Mouse (Mus musculus): ENCODE data around the gene Slc16a9. TPM values are rescaled to one million over a fixed set of nuclear protein-coding genes. Genes with fewer than 3 reads are reported as not detected.

The Slc16a9 gene
- 3.7 and 4.5 TPM in 2 replicates for polyA plus RNA-seq (2012; rRNA removed)

GRCm38 (mm10) chr10:70244921-70245558 lies at the start of gene Slc16a9:
Slc16a9 (plus strand) TSS chr10:70245100.
- TF ChIP-seq POLR2A (IDR thresholded peaks at IDR 0.05; ENCODE audit: borderline replicate concordance, insufficient read depth, low read length) (no peak), CTCF (IDR thresholded peaks at IDR 0.05; ENCODE audit: borderline replicate concordance, insufficient read depth, low read depth, low read length) (peak; percentile 17; the same call in 1 of the 2 replicates)
- under 1% methylated on average over 54 of the region's 54 CpGs for WGBS
- DNase-seq, result peak; percentile 58 to 71
- H3K27me3 ChIP-seq (ENCODE audit: control insufficient read depth, insufficient read depth, low read length), result no peaks in the 10 kb centered on the region
- H3K4me3 ChIP-seq (replicated peaks; ENCODE audit: insufficient read depth, low read depth, low read length), result peak within 1 kb of the TSS; percentile 65
- no peak within 1 kb of the TSS for H3K27ac ChIP-seq (ENCODE audit: insufficient read depth, low read length)
- no peaks in the 10 kb centered on the region; the same call in 1 of the 2 replicates for H3K4me1 ChIP-seq (ENCODE audit: control insufficient read depth, insufficient read depth, low read length)

GRCm38 (mm10) chr10:70195279-70195678 lies 49.6 kb upstream of the Slc16a9 start:
- no peak for TF ChIP-seq CTCF (IDR thresholded peaks at IDR 0.05; ENCODE audit: borderline replicate concordance, insufficient read depth, low read depth, low read length)
- H3K4me1 ChIP-seq (ENCODE audit: control insufficient read depth, insufficient read depth, low read length), result no peaks in the 10 kb centered on the region
- H3K27me3 ChIP-seq (ENCODE audit: control insufficient read depth, insufficient read depth, low read length), result no peaks in the 10 kb centered on the region
- 84% methylated on average over 7 of the region's 7 CpGs for WGBS
- DNase-seq, result no peak
- H3K27ac ChIP-seq (ENCODE audit: insufficient read depth, low read length), result no peak overlapping the region
- H3K4me3 ChIP-seq (replicated peaks; ENCODE audit: insufficient read depth, low read depth, low read length), result no peak overlapping the region

- 55% methylated on average over 7 of the region's 7 CpGs for WGBS
- H3K27ac ChIP-seq (ENCODE audit: insufficient read depth, low read length), result no peak overlapping the region
These were observed 49.1 kb upstream of the Slc16a9 start for GRCm38 (mm10) chr10:70195786-70196185.

DNA sequence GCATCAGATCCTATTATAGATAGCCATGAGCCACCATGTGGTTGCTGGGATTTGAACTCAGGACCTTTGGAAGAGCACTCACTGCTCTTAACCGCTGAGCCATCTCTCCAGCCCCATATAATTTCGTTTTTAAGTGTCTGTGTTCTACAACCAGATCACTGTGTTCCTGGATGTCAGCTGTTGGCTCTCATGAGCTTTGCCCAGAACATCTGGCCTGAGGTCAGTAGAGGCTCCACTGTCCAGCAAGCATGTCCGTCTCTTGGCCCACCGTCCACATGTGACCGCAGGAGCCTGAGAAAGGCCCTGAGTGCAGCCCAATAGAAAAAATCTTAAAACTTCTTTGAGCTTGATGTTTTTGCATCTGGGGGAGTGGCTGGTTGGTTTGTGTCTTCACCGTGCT lies 48.2 kb upstream of the Slc16a9 start:
- TF ChIP-seq CTCF (IDR thresholded peaks at IDR 0.05; ENCODE audit: borderline replicate concordance, insufficient read depth, low read depth, low read length) (no peak), POLR2A (IDR thresholded peaks at IDR 0.05; ENCODE audit: borderline replicate concordance, insufficient read depth, low read length) (no peak)
- Histone ChIP-seq H3K4me3 (replicated peaks; ENCODE audit: insufficient read depth, low read depth, low read length) (no peak overlapping the region), H3K27ac (ENCODE audit: insufficient read depth, low read length) (no peak overlapping the region), H3K4me1 (ENCODE audit: control insufficient read depth, insufficient read depth, low read length) (no peaks in the 10 kb centered on the region), H3K27me3 (ENCODE audit: control insufficient read depth, insufficient read depth, low read length) (no peaks in the 10 kb centered on the region)
- DNase-seq, result no peak
- 82% methylated on average over 6 of the region's 6 CpGs for WGBS

More at GRCm38 (mm10) chr10:70195786-70196185, 49.1 kb upstream of the Slc16a9 start:
- Histone ChIP-seq H3K27me3 (ENCODE audit: control insufficient read depth, insufficient read depth, low read length) (no peaks in the 10 kb centered on the region), H3K4me1 (ENCODE audit: control insufficient read depth, insufficient read depth, low read length) (no peaks in the 10 kb centered on the region), H3K4me3 (replicated peaks; ENCODE audit: insufficient read depth, low read depth, low read length) (no peak overlapping the region)
- peak; percentile 73; the same call in 1 of the 2 replicates for TF ChIP-seq CTCF (IDR thresholded peaks at IDR 0.05; ENCODE audit: borderline replicate concordance, insufficient read depth, low read depth, low read length)
- TF ChIP-seq POLR2A (IDR thresholded peaks at IDR 0.05; ENCODE audit: borderline replicate concordance, insufficient read depth, low read length), result no peak
- DNase-seq, result peak in 1 of 2 experiments; percentile 42

GRCm38 (mm10) chr10:70197601-70198000 lies 47.3 kb upstream of the Slc16a9 start:
- no peak for DNase-seq
- Histone ChIP-seq H3K4me1 (ENCODE audit: control insufficient read depth, insufficient read depth, low read length) (no peaks in the 10 kb centered on the region), H3K4me3 (replicated peaks; ENCODE audit: insufficient read depth, low read depth, low read length) (no peak overlapping the region), H3K27ac (ENCODE audit: insufficient read depth, low read length) (no peak overlapping the region), H3K27me3 (ENCODE audit: control insufficient read depth, insufficient read depth, low read length) (no peaks in the 10 kb centered on the region)
- TF ChIP-seq CTCF (IDR thresholded peaks at IDR 0.05; ENCODE audit: borderline replicate concordance, insufficient read depth, low read depth, low read length) (no peak), POLR2A (IDR thresholded peaks at IDR 0.05; ENCODE audit: borderline replicate concordance, insufficient read depth, low read length) (no peak)
- 87% methylated on average over 2 of the region's 2 CpGs for WGBS

DNA sequence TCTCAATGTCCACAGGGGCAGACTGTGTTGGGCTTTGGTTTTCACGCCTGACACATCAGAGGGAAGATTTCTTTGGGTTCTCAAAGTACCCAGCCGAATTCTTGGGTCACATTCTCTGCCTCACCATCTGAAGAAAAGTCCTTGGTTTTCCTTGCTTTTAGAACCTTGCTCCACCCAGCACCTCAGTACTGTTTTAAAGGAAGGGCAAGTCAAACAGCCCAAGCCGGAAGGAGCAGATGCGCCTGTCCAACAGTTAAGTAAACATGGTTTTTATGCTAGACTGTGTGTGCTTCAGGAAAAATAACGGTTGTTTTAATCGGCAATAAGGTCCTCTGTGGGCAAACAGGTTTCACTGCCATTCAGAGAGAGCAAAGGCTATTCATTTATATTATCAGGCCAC lies 46.9 kb upstream of the Slc16a9 start:
- Histone ChIP-seq H3K27me3 (ENCODE audit: control insufficient read depth, insufficient read depth, low read length) (no peaks in the 10 kb centered on the region), H3K27ac (ENCODE audit: insufficient read depth, low read length) (no peak overlapping the region), H3K4me1 (ENCODE audit: control insufficient read depth, insufficient read depth, low read length) (no peaks in the 10 kb centered on the region), H3K4me3 (replicated peaks; ENCODE audit: insufficient read depth, low read depth, low read length) (no peak overlapping the region)
- TF ChIP-seq POLR2A (IDR thresholded peaks at IDR 0.05; ENCODE audit: borderline replicate concordance, insufficient read depth, low read length), result no peak
- TF ChIP-seq CTCF (IDR thresholded peaks at IDR 0.05; ENCODE audit: borderline replicate concordance, insufficient read depth, low read depth, low read length), result no peak
- WGBS, result 87% methylated on average over 6 of the region's 6 CpGs
- no peak for DNase-seq

GRCm38 (mm10) chr10:70198951-70199463 lies 45.9 kb upstream of the Slc16a9 start:
- 94% methylated on average over 7 of the region's 7 CpGs for WGBS

More at GRCm38 (mm10) chr10:70198951-70199463, 45.9 kb upstream of the Slc16a9 start:
- no peak overlapping the region for H3K27ac ChIP-seq (ENCODE audit: insufficient read depth, low read length)
- TF ChIP-seq CTCF (IDR thresholded peaks at IDR 0.05; ENCODE audit: borderline replicate concordance, insufficient read depth, low read depth, low read length), result no peak
- TF ChIP-seq POLR2A (IDR thresholded peaks at IDR 0.05; ENCODE audit: borderline replicate concordance, insufficient read depth, low read length), result no peak
- no peak for DNase-seq
- H3K4me1 ChIP-seq (ENCODE audit: control insufficient read depth, insufficient read depth, low read length), result no peaks in the 10 kb centered on the region; the same call in 1 of the 2 replicates
- H3K4me3 ChIP-seq (replicated peaks; ENCODE audit: insufficient read depth, low read depth, low read length), result no peak overlapping the region
- no peaks in the 10 kb centered on the region for H3K27me3 ChIP-seq (ENCODE audit: control insufficient read depth, insufficient read depth, low read length)
